Mouse (Mus musculus) gonadal fat pad, adult 2 months (tissue): Measurements from ENCODE around the gene 4930568D16Rik. TPM values are rescaled to one million over a fixed set of nuclear protein-coding genes. Genes with fewer than 3 reads are reported as not detected.

Experiments
- polyA plus RNA-seq: library from polyadenylated mRNA; depleted of rRNA; stranded (reverse); fragments of >200 nt; gene quantifications from 2 replicates; pipeline ENCODE4 v1.2.3, GENCODE M21; 2012; rRNA removed

4930568D16Rik gene
- polyA plus RNA-seq, 1 experiment, result not detected

Other genes with a start within 250 kb of the 4930568D16Rik start
- gene Rab14, start 166.6 kb downstream of the 4930568D16Rik start, polyA plus RNA-seq, result 49.2 and 69.8 TPM in 2 replicates
- gene Gsn, start 111.3 kb downstream of the 4930568D16Rik start, polyA plus RNA-seq, result 3,825 and 4,184 TPM in 2 replicates
- gene Stom, start 30.8 kb downstream of the 4930568D16Rik start, polyA plus RNA-seq, result 38.7 and 54.3 TPM in 2 replicates
- not detected in 2 replicates for gene 4930402F06Rik, start 29.4 kb upstream of the 4930568D16Rik start, polyA plus RNA-seq
- 29.5 and 37.9 TPM in 2 replicates for gene Ggta1, start 95.5 kb upstream of the 4930568D16Rik start, polyA plus RNA-seq
- gene Dab2ip, start 190.5 kb upstream of the 4930568D16Rik start, polyA plus RNA-seq, result 50.9 and 53.6 TPM in 2 replicates